Mouse (Mus musculus) spleen, adult 2 months (tissue): Measurements from ENCODE around the gene Parp8. TPM values are rescaled to one million over a fixed set of nuclear protein-coding genes. Genes with fewer than 3 reads are reported as not detected.

Source experiments
- DNase-seq, 2 experiments: peaks; one replicate each; pipeline versions ENCODE4 v3.0.0 to v3.0.0-alpha.2; 2012 to 2021; ENCODE audit warnings: low spot score in 2 of 2, low read depth in 1 of 2
- H3K27ac ChIP-seq: fragments of 200-500 bp; 2 replicates; pipeline ENCODE4 v1.5.1; 2012; ENCODE audit warnings: low read length, inconsistent platforms; ENCODE audit not compliant: insufficient read depth
- H3K27me3 ChIP-seq: fragments of 200-500 bp; 2 replicates; pipeline ENCODE4 v1.6.1; 2012; ENCODE audit warnings: mild to moderate bottlenecking, moderate library complexity, low read length, inconsistent platforms; ENCODE audit not compliant: control insufficient read depth, insufficient read depth
- H3K36me3 ChIP-seq: fragments of 200-500 bp; 2 replicates; pipeline ENCODE4 v1.6.1; 2012; ENCODE audit warnings: mild to moderate bottlenecking, low read length, inconsistent platforms; ENCODE audit not compliant: control insufficient read depth, insufficient read depth
- H3K4me1 ChIP-seq: fragments of 200-500 bp; 2 replicates; pipeline ENCODE4 v1.6.1; 2011; ENCODE audit warnings: inconsistent platforms; ENCODE audit not compliant: control insufficient read depth, insufficient read depth, insufficient read length
- H3K4me3 ChIP-seq: fragments of 200-500 bp; 2 replicates; pipeline ENCODE4 v1.5.1; 2011; ENCODE audit warnings: mild to moderate bottlenecking, inconsistent platforms; ENCODE audit not compliant: insufficient read depth, insufficient read length; ENCODE audit errors: extremely low read depth
- CTCF ChIP-seq: fragments of 200-500 bp; IDR thresholded peaks from 2 replicates; pipeline ENCODE4 v1.5.1; 2011; ENCODE audit warnings: mild to moderate bottlenecking, inconsistent platforms; ENCODE audit not compliant: insufficient read depth, insufficient read length, insufficient replicate concordance; ENCODE audit errors: extremely low read depth
- POLR2A ChIP-seq: fragments of 200-500 bp; IDR thresholded peaks from 2 replicates; pipeline ENCODE4 v1.6.1; 2011; ENCODE audit warnings: low read depth, low read length, inconsistent platforms
- WGBS: fragments of 180-500 bp; shearing (Covaris S2); methylation state at CpG from one replicate; pipeline ENCODE4 v1.1.7; 2018; 5-methylcytosine and 5-hydroxymethylcytosine counted together
- polyA plus RNA-seq: library from polyadenylated mRNA; depleted of rRNA; stranded (reverse); fragments of >200 nt; gene quantifications from 2 replicates; pipeline ENCODE4 v1.2.3, GENCODE M21; 2012

Parp8 gene
- polyA plus RNA-seq, 1 experiment = 10.8 TPM

DNA sequence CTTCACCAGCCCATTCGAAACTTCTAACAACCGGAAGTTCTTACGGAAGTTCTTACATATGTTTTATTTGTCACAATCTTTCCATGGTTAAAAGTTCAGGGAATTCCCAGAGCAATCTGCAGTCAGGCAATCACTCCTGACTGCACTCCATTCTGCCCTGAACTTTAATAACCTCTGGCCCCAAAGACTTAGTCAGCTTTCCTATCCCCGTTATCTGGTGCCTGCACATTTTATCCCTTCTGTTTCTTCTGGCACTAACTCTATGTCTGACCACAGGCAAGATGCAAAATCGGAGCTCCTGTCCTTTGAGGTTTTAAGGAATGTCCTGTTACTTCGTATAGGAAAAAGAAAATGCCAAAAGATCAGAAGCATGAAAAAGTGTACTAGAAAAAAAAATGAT, 4.7 kb downstream of the Parp8 start:
- Histone ChIP-seq H3K27ac (no peak overlapping the region), H3K4me3 (no peak overlapping the region), H3K36me3 (no peaks in the 10 kb centered on the region), H3K27me3 (no peaks in the 10 kb centered on the region), H3K4me1 (peaks cover 11% of the 10 kb centered on the region)
- DNase-seq = no peak
- TF ChIP-seq CTCF (no peak), POLR2A (no peak)
- WGBS = 42% methylated on average over 6 of the region's 6 CpGs

DNA sequence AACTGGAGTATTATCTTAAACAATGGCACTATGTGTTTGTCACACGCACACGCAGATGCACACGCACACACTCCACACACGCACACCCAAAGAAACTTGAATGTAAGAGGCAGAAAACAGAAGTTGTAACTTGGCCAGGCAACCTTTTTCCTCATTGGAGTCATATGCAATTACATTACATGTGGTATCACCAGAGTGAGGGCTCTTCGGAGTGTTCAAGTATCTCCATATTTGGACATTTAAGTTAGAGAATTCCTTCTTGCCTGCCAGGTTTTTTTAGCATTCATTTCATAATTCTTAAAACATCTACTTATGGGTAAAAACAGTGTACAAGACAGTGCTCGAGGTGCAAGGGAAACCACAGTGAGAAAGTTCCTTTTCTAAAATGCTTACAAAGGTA, 6.7 kb downstream of the Parp8 start:
- no peak for DNase-seq
- TF ChIP-seq POLR2A (no peak), CTCF (no peak)
- WGBS = 77% methylated on average over 6 of the region's 6 CpGs
- H3K4me3 ChIP-seq = no peak overlapping the region
- H3K4me1 ChIP-seq = peaks cover 11% of the 10 kb centered on the region
- no peak overlapping the region for H3K27ac ChIP-seq
- H3K36me3 ChIP-seq = no peaks in the 10 kb centered on the region; the same call in 1 of the 2 replicates
- no peaks in the 10 kb centered on the region for H3K27me3 ChIP-seq

DNA sequence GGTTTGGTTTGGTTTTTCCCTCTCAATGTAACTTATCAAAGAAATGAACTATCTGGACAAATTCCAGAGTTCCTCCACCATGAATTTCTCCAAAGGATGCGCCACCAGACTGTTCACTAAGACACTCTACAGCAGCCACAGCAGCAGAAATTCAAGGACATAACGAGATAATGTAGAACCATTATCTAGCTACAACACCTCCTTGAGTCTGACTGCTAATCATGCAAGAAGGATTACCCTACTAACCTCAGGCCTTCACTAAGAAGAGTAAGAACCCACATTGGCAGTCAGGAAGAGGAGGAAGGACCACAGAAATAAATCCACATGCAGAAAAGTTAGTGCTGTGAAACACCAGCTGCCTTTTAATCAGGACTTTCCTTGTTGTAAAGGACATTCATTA, 11.8 kb downstream of the Parp8 start:
- H3K27ac ChIP-seq = no peak overlapping the region
- no peak overlapping the region for H3K4me3 ChIP-seq
- H3K4me1 ChIP-seq = no peaks in the 10 kb centered on the region
- no peaks in the 10 kb centered on the region; the same call in 1 of the 2 replicates for H3K36me3 ChIP-seq
- WGBS = 85% methylated on average over 2 of the region's 2 CpGs
- no peaks in the 10 kb centered on the region for H3K27me3 ChIP-seq
- TF ChIP-seq POLR2A (no peak), CTCF (no peak)
- DNase-seq = no peak

DNA sequence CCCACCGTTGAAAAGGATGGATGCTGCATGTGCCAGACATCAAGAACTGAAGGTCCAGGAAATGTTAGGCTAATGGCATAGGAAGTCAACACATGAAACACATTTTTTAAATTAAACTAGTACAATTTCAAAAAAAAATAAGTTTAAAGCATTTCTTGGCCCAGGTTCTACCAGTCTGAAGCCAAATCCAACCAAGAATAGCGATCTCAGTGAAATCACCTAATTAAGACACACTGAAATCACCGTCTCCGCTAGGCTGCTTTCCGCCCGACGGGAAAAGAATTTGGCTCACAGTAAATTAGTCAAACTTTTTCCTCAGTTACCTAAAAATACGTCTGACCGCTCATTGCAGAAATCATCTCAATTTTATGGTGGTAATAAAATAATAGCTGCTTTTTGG, 13.3 kb downstream of the Parp8 start:
- Histone ChIP-seq H3K36me3 (peaks cover 2% of the 10 kb centered on the region; the same call in 1 of the 2 replicates), H3K4me3 (no peak overlapping the region), H3K4me1 (no peaks in the 10 kb centered on the region; the same call in 1 of the 2 replicates), H3K27ac (no peak overlapping the region), H3K27me3 (no peaks in the 10 kb centered on the region)
- no peak for DNase-seq
- TF ChIP-seq CTCF (no peak), POLR2A (no peak)
- WGBS = 94% methylated on average over 9 of the region's 9 CpGs

DNA sequence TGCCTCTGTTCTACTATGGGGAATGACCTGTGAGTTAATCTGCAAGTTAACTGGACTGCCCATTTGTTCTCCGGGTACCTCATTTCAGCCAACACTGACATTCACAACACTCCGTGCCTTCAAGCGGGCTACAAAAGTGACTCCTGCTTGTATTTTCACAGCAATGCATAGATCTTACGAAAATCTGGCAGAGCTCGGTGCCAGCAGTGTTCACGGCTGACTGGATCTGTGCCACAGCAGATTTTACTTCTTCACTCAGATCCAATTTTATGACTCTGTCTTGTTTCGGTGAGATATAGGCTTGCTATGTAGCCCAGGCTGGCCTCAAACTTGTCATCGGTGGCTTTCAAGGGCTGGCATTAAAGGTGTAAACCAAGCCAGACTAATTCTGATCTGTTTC, 15.2 kb downstream of the Parp8 start:
- Histone ChIP-seq H3K36me3 (peaks cover 2% of the 10 kb centered on the region; the same call in 1 of the 2 replicates), H3K4me1 (no peaks in the 10 kb centered on the region; the same call in 1 of the 2 replicates), H3K4me3 (no peak overlapping the region), H3K27ac (no peak overlapping the region), H3K27me3 (no peaks in the 10 kb centered on the region)
- no peak for DNase-seq
- WGBS = 90% methylated on average over 8 of the region's 8 CpGs
- TF ChIP-seq CTCF (no peak), POLR2A (no peak)

DNA sequence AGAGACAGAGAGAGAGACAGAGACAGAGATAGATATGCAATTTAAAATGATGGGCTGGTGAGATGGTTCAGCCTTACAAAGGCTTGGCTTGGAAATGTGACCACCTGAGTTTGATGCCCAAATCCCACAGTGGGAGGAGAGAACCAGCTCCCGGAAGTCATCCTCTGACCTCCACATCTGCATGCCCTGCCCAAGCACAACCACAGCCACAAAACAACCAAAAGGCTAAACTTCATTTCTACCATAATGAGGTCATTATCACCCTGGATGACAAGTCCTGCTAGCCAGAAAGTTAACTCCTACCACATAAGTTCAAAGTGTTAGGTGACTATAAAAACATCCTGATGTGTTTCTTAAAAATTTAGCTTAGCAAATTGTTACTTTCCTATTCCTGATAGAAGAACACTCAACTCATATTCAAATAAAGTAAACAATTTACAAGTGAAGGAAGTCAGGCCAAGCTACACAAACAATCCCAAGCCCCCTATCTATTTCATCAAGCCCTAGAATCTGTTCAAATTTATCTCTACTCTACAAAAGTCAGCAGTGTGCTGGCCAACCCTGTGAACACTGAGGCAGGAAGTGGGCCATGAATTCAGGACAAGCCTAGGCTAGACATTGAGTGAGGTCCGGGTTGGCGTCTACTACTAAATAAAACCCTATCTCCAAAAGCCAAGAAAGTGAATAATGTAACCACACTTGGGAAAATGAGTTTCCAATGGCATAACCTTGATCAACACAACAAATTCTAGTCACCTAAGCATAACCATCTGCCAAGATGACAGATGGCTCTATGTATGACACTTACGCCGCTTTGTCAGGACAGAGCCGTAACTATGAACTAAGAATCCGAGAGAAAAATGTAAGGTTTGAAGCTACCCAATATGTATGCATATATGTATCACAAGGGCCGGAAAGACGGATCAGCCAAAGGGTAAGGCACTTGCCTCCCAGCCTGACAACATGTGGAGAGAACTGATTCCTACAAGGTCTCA, 17.0 kb downstream of the Parp8 start:
- no peaks in the 10 kb centered on the region for H3K27me3 ChIP-seq
- H3K36me3 ChIP-seq = 0 out of 2 replicates have a peak, but pooled peaks cover 2% of the 10 kb centered on the region
- H3K4me3 ChIP-seq = no peak overlapping the region
- no peak overlapping the region for H3K27ac ChIP-seq
- no peaks in the 10 kb centered on the region; the same call in 1 of the 2 replicates for H3K4me1 ChIP-seq
- WGBS = 91% methylated on average over 9 of the region's 9 CpGs
- no peak for TF ChIP-seq POLR2A
- no peak for TF ChIP-seq CTCF
- no peak for DNase-seq
